Mouse (Mus musculus) limb, embryonic 10.5 days (tissue): ENCODE data around the gene Lix1l. TPM values are rescaled to one million over a fixed set of nuclear protein-coding genes. Genes with fewer than 3 reads are reported as not detected.

Experiments used
- DNase-seq: peaks from one replicate; pipeline ENCODE4 v3.0.0-alpha.2; 2017; ENCODE audit warnings: low spot score
- H3K27ac ChIP-seq: fragments of 300-500 bp; sonication (generic); 2 replicates; pipeline ENCODE4 v1.5.1; 2016; ENCODE audit warnings: mild to moderate bottlenecking
- H3K27me3 ChIP-seq: fragments of 300-500 bp; sonication (generic); 2 replicates; pipeline ENCODE4 v1.6.1; 2016; ENCODE audit warnings: low read depth, mild to moderate bottlenecking; ENCODE audit not compliant: poor library complexity, severe bottlenecking
- H3K36me3 ChIP-seq: fragments of 300-500 bp; sonication (generic); 2 replicates; pipeline ENCODE4 v1.6.1; 2016; ENCODE audit warnings: mild to moderate bottlenecking, moderate library complexity
- H3K4me1 ChIP-seq: fragments of 300-500 bp; sonication (generic); 2 replicates; pipeline ENCODE4 v1.6.1; 2016
- H3K4me3 ChIP-seq: fragments of 300-500 bp; sonication (generic); 2 replicates; pipeline ENCODE4 v1.5.1; 2016; ENCODE audit warnings: mild to moderate bottlenecking, moderate library complexity
- H3K9me3 ChIP-seq: fragments of 300-500 bp; sonication (generic); replicated peaks from 2 replicates; pipeline ENCODE4 v1.6.1; 2016; ENCODE audit warnings: mild to moderate bottlenecking
- WGBS: fragments of 180-500 bp; shearing (Covaris S2); methylation state at CpG from one replicate; pipeline ENCODE4 v1.1.7; 2016; 5-methylcytosine and 5-hydroxymethylcytosine counted together
- polyA plus RNA-seq: library from polyadenylated mRNA; unstranded; fragments of >200 nt; fragmentation: Nextera tagmentation; extraction: Ambion mirVana; gene quantifications from 2 replicates; pipeline ENCODE4 v1.2.1, GENCODE M21; 2016

Gene Lix1l
- polyA plus RNA-seq, 1 experiment from 2014 or later, result 4.5 TPM

DNA sequence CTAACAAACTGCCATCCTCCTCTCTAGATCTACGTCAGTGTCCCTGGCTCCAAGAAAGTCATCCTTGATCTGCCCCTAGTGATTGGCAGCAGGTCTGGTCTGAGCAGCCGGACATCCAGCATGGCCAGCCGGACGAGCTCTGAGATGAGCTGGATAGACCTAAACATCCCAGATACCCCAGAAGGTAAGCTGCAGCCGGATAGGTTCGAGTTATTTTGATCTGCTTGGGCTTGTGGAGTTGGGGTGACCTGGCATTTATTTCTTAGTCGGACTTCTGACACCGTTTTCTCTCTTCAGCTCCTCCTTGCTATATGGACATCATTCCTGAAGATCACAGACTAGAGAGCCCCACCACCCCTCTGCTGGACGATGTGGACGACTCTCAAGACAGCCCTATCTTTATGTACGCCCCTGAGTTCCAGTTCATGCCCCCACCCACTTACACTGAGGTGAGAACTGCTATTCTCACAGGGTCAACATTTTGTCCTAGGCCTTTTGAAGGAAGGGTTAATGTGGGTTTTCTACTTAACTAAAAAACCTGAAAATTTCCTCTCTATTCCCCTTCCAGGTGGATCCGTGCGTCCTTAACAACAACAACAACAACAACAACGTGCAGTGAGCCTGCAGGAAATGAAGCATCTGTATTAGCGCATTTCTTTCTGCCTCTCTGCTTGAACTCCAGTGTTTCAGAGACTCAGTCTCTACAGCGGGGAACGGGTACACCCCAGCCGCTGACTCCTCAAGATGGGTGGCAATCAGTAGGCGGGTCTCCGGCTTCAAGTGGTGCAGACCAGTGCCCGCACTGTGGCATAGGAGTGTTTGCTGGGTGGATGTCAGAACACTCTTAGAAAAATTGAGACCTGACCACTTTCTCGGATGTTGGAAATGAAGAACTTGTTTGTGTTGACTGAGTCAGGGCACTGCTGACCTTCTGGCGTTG lies 40.8 kb upstream of the Lix1l start:
- H3K4me3 ChIP-seq, result peak overlapping the region; percentile 78
- H3K27ac ChIP-seq, result 0 out of 2 replicates have a peak overlapping the region, but pooled peaks have one; percentile 10
- H3K27me3 ChIP-seq, result no peaks in the 10 kb centered on the region
- H3K4me1 ChIP-seq, result peaks cover 66% of the 10 kb centered on the region
- H3K9me3 ChIP-seq, result no peaks in the 10 kb centered on the region
- no peak for DNase-seq
- H3K36me3 ChIP-seq, result peaks cover 24% of the 10 kb centered on the region
- WGBS, result 92% methylated on average over 23 of the region's 23 CpGs

- H3K4me3 ChIP-seq, result peak overlapping the region; percentile 78; the same call in 1 of the 2 replicates
Measured at GRCm38 (mm10) chr3:96560881-96561668, 39.9 kb upstream of the Lix1l start.

DNA sequence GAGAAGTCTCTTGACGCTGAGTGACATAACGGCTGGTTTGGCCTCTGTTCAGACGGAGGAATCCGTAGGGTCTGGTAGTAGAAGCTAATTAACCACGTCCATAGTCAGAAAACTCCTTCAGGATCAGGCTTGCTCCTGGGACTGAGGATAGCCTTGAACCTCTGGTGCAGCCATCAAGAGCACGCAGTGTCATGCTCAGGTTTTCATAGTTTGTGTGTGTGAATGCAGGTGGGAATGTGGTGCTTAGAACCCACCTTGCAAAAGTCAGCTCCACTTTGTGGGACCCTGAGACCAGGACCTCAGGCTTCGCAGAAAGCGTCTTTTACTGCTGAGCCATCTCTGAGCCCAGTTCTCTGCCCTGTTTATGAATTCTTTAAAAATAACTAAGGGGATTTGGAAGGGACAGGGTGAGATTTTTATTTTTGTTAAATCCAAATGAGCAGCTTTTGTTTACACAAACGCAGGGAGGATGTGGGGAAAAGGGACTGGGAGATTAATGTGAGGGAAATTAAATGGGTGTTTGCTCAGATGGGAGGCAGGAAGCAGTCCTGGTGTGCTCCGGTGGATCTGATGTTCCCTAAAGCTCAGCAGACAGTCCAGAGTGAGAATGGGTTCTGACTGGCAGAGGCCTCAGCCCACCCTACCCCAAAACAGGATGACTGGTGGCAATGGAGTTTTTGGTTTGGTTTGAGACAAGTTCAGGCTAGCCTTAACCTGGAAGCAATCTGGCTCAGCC lies 38.8 kb upstream of the Lix1l start:
- Histone ChIP-seq H3K36me3 (peaks cover 24% of the 10 kb centered on the region), H3K4me1 (peaks cover 53% of the 10 kb centered on the region), H3K27ac (no peak overlapping the region), H3K9me3 (no peaks in the 10 kb centered on the region), H3K27me3 (no peaks in the 10 kb centered on the region), H3K4me3 (no peak overlapping the region)
- WGBS, result 72% methylated on average over 10 of the region's 10 CpGs
- DNase-seq, result no peak

More at GRCm38 (mm10) chr3:96560881-96561668, 39.9 kb upstream of the Lix1l start:
- no peak for DNase-seq
- Histone ChIP-seq H3K27me3 (no peaks in the 10 kb centered on the region), H3K4me1 (peaks cover 59% of the 10 kb centered on the region), H3K27ac (no peak overlapping the region), H3K36me3 (peaks cover 24% of the 10 kb centered on the region), H3K9me3 (no peaks in the 10 kb centered on the region)
- WGBS, result 93% methylated on average over 9 of the region's 9 CpGs

DNA sequence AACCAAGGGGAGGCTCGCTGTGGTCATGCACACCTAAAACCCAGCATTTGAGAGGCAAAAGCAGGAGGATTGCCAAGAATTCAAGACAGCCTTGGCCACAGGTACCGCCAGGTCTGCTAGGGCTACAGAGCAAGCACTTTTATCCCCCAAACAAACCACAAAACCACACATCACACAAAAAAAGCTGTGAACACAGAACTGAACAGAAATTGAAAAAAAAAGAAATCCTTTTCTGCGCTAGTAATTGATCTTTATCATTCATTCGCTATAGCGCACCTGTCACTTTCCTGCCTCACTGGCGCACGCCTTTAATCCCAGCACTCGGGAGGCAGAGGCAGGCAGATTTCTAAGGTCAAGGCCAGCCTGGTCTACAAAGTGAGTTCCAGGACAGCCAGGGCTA lies 37.7 kb upstream of the Lix1l start:
- H3K4me1 ChIP-seq, result peaks cover 53% of the 10 kb centered on the region
- no peak overlapping the region for H3K4me3 ChIP-seq
- peaks cover 24% of the 10 kb centered on the region for H3K36me3 ChIP-seq
- no peak for DNase-seq
- H3K27ac ChIP-seq, result no peak overlapping the region
- no peaks in the 10 kb centered on the region for H3K27me3 ChIP-seq
- no peaks in the 10 kb centered on the region for H3K9me3 ChIP-seq
- WGBS, result 97% methylated on average over 8 of the region's 8 CpGs

GRCm38 (mm10) chr3:96563911-96564632 lies 36.9 kb upstream of the Lix1l start:
- no peak overlapping the region for H3K4me3 ChIP-seq
- H3K27me3 ChIP-seq, result no peaks in the 10 kb centered on the region
- no peaks in the 10 kb centered on the region for H3K9me3 ChIP-seq
- WGBS, result 67% methylated on average over 10 of the region's 10 CpGs
- peaks cover 50% of the 10 kb centered on the region for H3K4me1 ChIP-seq
- H3K27ac ChIP-seq, result peak overlapping the region; percentile 73
- peaks cover 24% of the 10 kb centered on the region for H3K36me3 ChIP-seq
- no peak for DNase-seq

DNA sequence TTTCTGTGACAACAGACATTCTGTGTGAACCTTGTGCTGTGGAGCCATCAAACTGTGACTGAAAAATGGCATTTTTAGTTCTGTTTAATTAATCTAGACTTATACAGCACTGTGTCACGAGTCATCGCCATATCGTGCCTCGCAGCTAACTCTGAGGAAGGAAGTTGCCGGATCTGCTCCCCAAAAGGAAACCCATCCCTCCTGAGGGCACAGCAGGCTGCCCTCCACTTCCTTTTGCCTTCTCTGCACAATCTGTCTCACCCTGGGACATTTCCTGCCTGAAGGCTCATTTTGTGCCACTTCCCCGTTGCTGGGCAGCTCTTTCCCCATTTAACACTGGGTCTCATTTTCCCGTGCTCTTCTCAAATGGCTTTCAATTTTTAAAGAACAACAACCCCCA lies 36.3 kb upstream of the Lix1l start:
- peaks cover 44% of the 10 kb centered on the region for H3K4me1 ChIP-seq
- DNase-seq, result no peak
- H3K4me3 ChIP-seq, result no peak overlapping the region
- peaks cover 19% of the 10 kb centered on the region for H3K36me3 ChIP-seq
- no peaks in the 10 kb centered on the region for H3K9me3 ChIP-seq
- WGBS, result 57% methylated on average over 7 of the region's 7 CpGs
- peak overlapping the region; percentile 73 for H3K27ac ChIP-seq
- no peaks in the 10 kb centered on the region for H3K27me3 ChIP-seq

DNA sequence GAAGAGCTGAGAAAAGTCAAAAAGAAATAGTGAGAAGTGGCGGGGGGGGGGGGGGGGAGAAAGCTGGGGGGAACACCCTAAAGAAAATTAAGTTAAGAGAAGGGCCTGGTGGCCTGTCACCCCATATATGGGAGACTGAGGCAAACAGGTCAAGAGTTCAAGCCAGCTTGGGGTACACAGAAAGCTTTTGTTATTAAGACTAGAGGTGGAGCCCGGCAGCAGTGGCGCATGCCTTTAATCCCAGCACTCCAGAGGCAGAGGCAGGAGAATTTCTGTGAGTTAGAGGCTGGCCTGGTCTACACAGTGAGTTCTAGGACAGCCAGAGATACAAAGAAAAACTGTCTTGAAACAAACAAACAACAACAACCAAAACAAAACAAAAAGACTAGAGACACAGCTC lies 35.8 kb upstream of the Lix1l start:
- 95% methylated on average over 3 of the region's 3 CpGs for WGBS
- Histone ChIP-seq H3K27me3 (no peaks in the 10 kb centered on the region), H3K36me3 (peaks cover 14% of the 10 kb centered on the region), H3K4me1 (peaks cover 39% of the 10 kb centered on the region), H3K27ac (peak overlapping the region; percentile 73; the same call in 1 of the 2 replicates), H3K4me3 (no peak overlapping the region), H3K9me3 (no peaks in the 10 kb centered on the region)
- no peak for DNase-seq

DNA sequence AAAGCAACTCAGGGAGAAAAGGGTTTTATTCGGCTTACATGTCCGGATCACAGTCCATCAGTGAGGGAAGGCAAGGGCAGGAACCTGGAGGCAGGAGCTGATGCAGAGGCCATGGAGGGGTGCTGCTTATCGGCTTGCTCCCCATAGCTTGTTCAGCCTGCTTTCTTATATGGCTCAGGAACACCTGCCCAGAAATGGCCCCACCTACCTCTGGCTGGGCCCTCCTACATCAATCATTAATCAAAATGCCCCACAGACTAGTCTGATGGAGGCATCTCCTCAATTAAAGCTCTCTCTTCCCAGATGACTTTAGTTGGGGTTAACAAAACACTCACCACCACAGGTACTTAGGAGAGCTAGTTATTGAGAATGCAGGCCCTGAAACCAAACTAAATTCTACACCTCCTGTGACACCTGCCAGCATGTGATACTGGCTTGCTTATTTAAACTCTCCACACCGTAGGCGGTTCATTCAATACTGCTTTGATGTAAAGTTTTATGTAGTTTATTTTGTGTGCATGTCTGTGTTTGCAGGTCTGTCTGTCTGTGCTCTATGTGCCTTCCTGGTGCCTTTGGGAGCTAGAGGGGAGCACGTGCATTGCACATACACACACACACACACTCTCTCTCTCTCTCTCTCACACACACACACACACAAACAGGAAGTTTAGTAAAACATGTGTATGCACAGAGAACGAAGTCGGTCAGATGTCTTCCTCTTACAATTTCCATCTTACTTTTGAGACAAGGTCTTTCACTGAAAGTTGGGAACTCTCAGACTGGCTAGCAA lies 34.1 kb upstream of the Lix1l start:
- H3K36me3 ChIP-seq, result no peaks in the 10 kb centered on the region
- H3K4me1 ChIP-seq, result peaks cover 30% of the 10 kb centered on the region
- 88% methylated on average over 8 of the region's 8 CpGs for WGBS
- no peaks in the 10 kb centered on the region for H3K9me3 ChIP-seq
- H3K4me3 ChIP-seq, result no peak overlapping the region
- no peak overlapping the region for H3K27ac ChIP-seq
- no peaks in the 10 kb centered on the region for H3K27me3 ChIP-seq
- DNase-seq, result no peak

- WGBS, result 81% methylated on average over 8 of the region's 8 CpGs
- Histone ChIP-seq H3K36me3 (no peaks in the 10 kb centered on the region), H3K4me1 (peaks cover 26% of the 10 kb centered on the region), H3K4me3 (no peak overlapping the region), H3K9me3 (no peaks in the 10 kb centered on the region), H3K27ac (no peak overlapping the region), H3K27me3 (no peaks in the 10 kb centered on the region)
- DNase-seq, result no peak
Measured at GRCm38 (mm10) chr3:96568605-96569004, 32.3 kb upstream of the Lix1l start.

DNA sequence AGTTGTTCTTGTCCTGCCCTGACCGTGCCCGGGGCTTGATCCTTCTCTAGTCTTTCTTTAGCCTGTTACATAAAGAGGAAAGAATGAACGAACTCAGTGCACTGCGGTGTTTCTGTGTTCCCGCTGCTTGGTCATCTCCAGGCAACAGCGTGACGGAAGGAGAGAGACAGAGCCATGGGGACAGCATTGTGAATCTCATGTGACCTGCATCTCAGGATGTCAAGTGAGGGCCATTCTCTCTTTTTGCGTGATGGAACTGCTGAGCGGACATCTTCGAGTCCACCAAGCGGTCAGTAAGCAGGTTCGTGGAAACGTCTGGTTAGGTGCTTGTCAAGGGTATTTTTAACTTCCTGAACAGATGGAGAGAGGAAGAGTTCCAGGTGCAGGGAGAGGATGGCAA lies 31.4 kb upstream of the Lix1l start:
- WGBS, result 94% methylated on average over 13 of the region's 13 CpGs
- no peaks in the 10 kb centered on the region for H3K27me3 ChIP-seq
- H3K27ac ChIP-seq, result no peak overlapping the region
- no peak for DNase-seq
- H3K4me1 ChIP-seq, result peaks cover 24% of the 10 kb centered on the region
- H3K9me3 ChIP-seq, result no peaks in the 10 kb centered on the region
- H3K36me3 ChIP-seq, result no peaks in the 10 kb centered on the region
- no peak overlapping the region for H3K4me3 ChIP-seq

- Histone ChIP-seq H3K36me3 (no peaks in the 10 kb centered on the region), H3K4me1 (peaks cover 19% of the 10 kb centered on the region), H3K9me3 (no peaks in the 10 kb centered on the region), H3K27me3 (no peaks in the 10 kb centered on the region), H3K4me3 (no peak overlapping the region), H3K27ac (no peak overlapping the region)
- 86% methylated on average over 11 of the region's 11 CpGs for WGBS
- no peak for DNase-seq
Measured at GRCm38 (mm10) chr3:96569966-96570605, 30.9 kb upstream of the Lix1l start.
